Mouse (Mus musculus) cerebellum, adult 2 months (tissue): Measurements from ENCODE around the gene Hif3a.

ENCODE experiments used
- CTCF ChIP-seq: fragments of 200-500 bp; IDR thresholded peaks from 2 replicates; pipeline ENCODE4 v1.5.1; 2011; ENCODE audit warnings: low read depth, mild to moderate bottlenecking, control low read depth, low read length, moderate library complexity, borderline replicate concordance; ENCODE audit not compliant: insufficient read depth
- POLR2A ChIP-seq: fragments of 200-500 bp; IDR thresholded peaks from 2 replicates; pipeline ENCODE4 v1.6.1; 2011; ENCODE audit warnings: low read length, control low read depth, borderline replicate concordance; ENCODE audit not compliant: insufficient read depth

- TF ChIP-seq POLR2A (no peak), CTCF (no peak)
Observed at GRCm38 (mm10) chr7:17067000-17067399, 4.8 kb upstream of the Hif3a start.
